Mouse (Mus musculus) CH12.LX (cell line): ENCODE measurements around the gene Ube4b.

Experiments
- BHLHE40 ChIP-seq: IDR thresholded peaks from 2 replicates; pipeline ENCODE4 v1.6.1; 2011; ENCODE audit warnings: mild to moderate bottlenecking, low read depth, low read length, improper control_type of control experiment
- CHD2 ChIP-seq: IDR thresholded peaks from 2 replicates; pipeline ENCODE4 v1.6.1; 2011; ENCODE audit warnings: low read length, improper control_type of control experiment
- CTCF ChIP-seq, 2 experiments: IDR thresholded peaks in 1 of 2; conservative IDR thresholded peaks in 1 of 2; 2 replicates each; pipeline ENCODE4 v1.5.1; 2011 to 2012; ENCODE audit warnings: low read depth in 2 of 2, low read length in 2 of 2, improper control_type of control experiment in 1 of 2, inconsistent platforms in 1 of 2, mild to moderate bottlenecking in 1 of 2, moderate library complexity in 1 of 2
- E2F4 ChIP-seq: IDR thresholded peaks from 2 replicates; pipeline ENCODE4 v1.6.1; 2011; ENCODE audit warnings: low read depth, low read length, improper control_type of control experiment; ENCODE audit not compliant: insufficient replicate concordance
- ELF1 ChIP-seq: IDR thresholded peaks from 2 replicates; pipeline ENCODE4 v1.6.1; 2014; ENCODE audit warnings: low read depth, mild to moderate bottlenecking, inconsistent platforms, low read length, improper control_type of control experiment
- MAZ ChIP-seq: IDR thresholded peaks from 2 replicates; pipeline ENCODE4 v1.6.1; 2012; ENCODE audit warnings: low read depth, mild to moderate bottlenecking, inconsistent platforms, low read length, improper control_type of control experiment, moderate library complexity
- MYC ChIP-seq: IDR thresholded peaks from 2 replicates; pipeline ENCODE4 v1.6.1; 2011; ENCODE audit warnings: low read depth, mild to moderate bottlenecking, improper control_type of control experiment, low read length
- RAD21 ChIP-seq: IDR thresholded peaks from 2 replicates; pipeline ENCODE4 v1.6.1; 2011; ENCODE audit warnings: low read depth, mild to moderate bottlenecking, low read length, improper control_type of control experiment, moderate library complexity

DNA sequence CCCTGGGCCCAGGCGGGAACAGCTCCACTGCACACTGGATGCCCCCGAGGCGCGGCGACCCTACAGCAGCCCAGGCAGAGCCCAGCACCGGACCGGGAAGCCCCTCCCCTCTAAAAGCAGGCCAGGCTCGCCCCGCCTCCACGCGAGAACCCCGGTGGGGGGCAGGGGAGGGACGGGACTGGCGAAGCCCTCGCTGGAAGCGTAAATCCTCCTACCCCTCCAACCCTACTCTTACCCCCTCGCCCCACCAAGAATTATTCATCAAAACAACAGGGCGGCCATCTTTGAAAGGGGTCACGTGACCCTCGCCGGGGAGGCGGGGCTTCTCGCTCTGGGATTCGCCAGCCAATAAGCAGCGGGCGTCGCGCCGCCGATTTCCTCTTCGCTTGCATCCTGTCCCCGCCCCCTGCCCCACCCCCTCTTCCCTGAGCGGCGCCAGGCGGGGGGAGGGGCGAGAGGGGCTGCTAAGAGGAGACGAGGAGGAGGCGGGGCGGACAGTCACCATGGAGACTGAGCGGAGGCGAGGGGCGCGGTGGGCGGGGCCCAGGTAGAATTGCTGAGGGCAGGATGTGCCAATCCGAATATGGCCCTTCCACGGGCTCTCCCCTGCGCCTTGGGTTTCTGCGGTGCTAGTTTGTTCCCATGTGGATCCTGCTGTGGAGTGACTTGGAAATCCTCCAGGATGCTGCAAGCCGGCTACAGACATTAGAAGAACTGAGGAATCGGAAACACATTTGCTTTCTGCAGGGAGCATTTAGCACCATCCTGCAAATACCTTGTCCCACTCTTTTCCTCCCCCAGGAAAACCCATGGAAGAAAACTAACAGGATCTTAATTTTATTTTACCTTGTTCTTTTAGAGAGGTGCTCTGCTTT lies at the start of gene Ube4b:
- peak; percentile 87; the same call in 1 of the 2 replicates for TF ChIP-seq MAZ
- peak; percentile 97 for TF ChIP-seq CHD2
- no peak for TF ChIP-seq RAD21
- no peak for TF ChIP-seq E2F4
- no peak for TF ChIP-seq MYC
- TF ChIP-seq BHLHE40 = peak; percentile 91
- TF ChIP-seq ELF1 = peak; percentile 75
- TF ChIP-seq CTCF (conservative IDR thresholded peaks at IDR 0.05 in 1 of 2, IDR thresholded peaks at IDR 0.05 in 1 of 2; ENCODE audit: low read depth in 2 of 2, low read length in 2 of 2) = no peak
